Mouse (Mus musculus): ENCODE results near the gene 1110002E22Rik.

DNA sequence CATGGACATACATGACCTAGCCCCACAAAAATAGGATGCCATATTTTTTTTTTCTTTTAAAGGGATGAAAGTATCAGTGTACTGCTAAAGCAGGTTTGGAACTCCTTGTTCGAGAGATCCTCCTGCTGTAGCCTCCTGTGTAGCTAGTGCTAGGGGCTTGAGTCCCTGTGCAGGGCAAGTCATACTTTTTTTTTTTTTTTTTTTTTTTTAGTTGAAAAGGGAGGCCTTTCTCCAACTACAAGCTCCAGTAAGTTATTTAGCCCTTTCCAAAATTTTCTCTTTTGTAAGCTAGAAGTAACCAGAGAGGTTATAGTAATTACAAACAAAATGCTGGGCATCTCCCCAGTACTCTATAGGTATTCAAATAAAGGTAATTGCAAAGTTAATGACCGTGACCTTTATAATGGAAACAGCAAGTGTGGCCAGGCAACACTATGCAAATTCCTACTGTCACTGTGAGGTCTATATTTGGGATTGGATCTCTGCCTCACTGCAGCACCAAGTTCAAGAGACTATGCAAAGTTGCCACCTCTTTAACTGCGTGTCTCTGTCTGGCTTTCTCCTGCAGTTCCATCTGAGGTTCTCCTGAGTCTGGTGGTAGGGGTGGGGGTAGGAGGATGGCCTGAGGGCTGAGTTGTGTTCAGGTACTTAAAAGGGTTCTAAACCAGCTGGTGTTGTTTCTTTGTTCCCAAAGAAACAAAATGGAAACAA, 23.1 kb upstream of the 1110002E22Rik start:
- no peak for TF ChIP-seq CTCF (IDR thresholded peaks at IDR 0.05; ENCODE audit: borderline replicate concordance, insufficient read depth, low read depth, low read length)
- no peak for TF ChIP-seq POLR2A (IDR thresholded peaks at IDR 0.05; ENCODE audit: borderline replicate concordance, insufficient read depth, low read length)

Data from cerebellum, adult 2 months (tissue).